Mouse (Mus musculus) heart, adult 2 months (tissue): ENCODE measurements around the gene Unc45a. TPM values are rescaled to one million over a fixed set of nuclear protein-coding genes. Genes with fewer than 3 reads are reported as not detected.

Experiments
- DNase-seq, 2 experiments: peaks; one replicate each; pipeline ENCODE4 v3.0.0; 2021
- H3K27ac ChIP-seq: fragments of 200-600 bp; 2 replicates; pipeline ENCODE4 v1.8.1; 2022
- H3K27me3 ChIP-seq: fragments of 200-500 bp; 2 replicates; pipeline ENCODE4 v1.6.1; 2012; ENCODE audit warnings: mild to moderate bottlenecking, low read length, inconsistent platforms, mixed read lengths; ENCODE audit not compliant: control insufficient read depth, insufficient read depth
- H3K36me3 ChIP-seq: fragments of 200-500 bp; 2 replicates; pipeline ENCODE4 v1.6.1; 2012; ENCODE audit warnings: low read length, inconsistent platforms; ENCODE audit not compliant: control insufficient read depth, insufficient read depth
- H3K4me1 ChIP-seq: fragments of 200-500 bp; 2 replicates; pipeline ENCODE4 v1.6.1; 2011; ENCODE audit warnings: low read length; ENCODE audit not compliant: control insufficient read depth, insufficient read depth
- H3K4me3 ChIP-seq: fragments of 200-600 bp; 2 replicates; pipeline ENCODE4 v1.8.1; 2022
- H3K79me2 ChIP-seq: fragments of 200-500 bp; replicated peaks from 2 replicates; pipeline ENCODE4 v1.6.1; 2012; ENCODE audit warnings: mild to moderate bottlenecking, inconsistent platforms, low read length, moderate library complexity, mixed read lengths; ENCODE audit not compliant: control insufficient read depth, insufficient read depth
- H3K9ac ChIP-seq: fragments of 200-500 bp; 2 replicates; pipeline ENCODE4 v1.6.1; 2012; ENCODE audit warnings: low read depth, mild to moderate bottlenecking, control low read depth, inconsistent platforms, low read length, mixed read lengths
- CTCF ChIP-seq: fragments of 200-600 bp; IDR thresholded peaks from 2 replicates; pipeline ENCODE4 v1.8.1; 2022; ENCODE audit warnings: antibody characterized with exemption, mild to moderate bottlenecking, moderate library complexity
- EP300 ChIP-seq: fragments of 200-500 bp; IDR thresholded peaks from 2 replicates; pipeline ENCODE4 v1.6.1; 2011; ENCODE audit warnings: low read depth, low read length, control low read depth; ENCODE audit not compliant: insufficient read depth
- POLR2A ChIP-seq: fragments of 200-500 bp; IDR thresholded peaks from 2 replicates; pipeline ENCODE4 v1.6.1; 2011; ENCODE audit warnings: mild to moderate bottlenecking, low read depth, low read length, control low read depth; ENCODE audit not compliant: insufficient read depth
- WGBS: fragments of 180-500 bp; shearing (Covaris S2); methylation state at CpG from one replicate; pipeline ENCODE4 v1.1.7; 2018; 5-methylcytosine and 5-hydroxymethylcytosine counted together
- intact Hi-C: fragments of 180-260 bp; cut with DNase I; formaldehyde crosslinking; loops from one replicate; pipeline ENCODE4 v1.15.1; 2025
- polyA plus RNA-seq: library from polyadenylated mRNA; depleted of rRNA; stranded (reverse); fragments of >200 nt; gene quantifications from 2 replicates; pipeline ENCODE4 v1.2.3, GENCODE M21; 2012
- total RNA-seq, 2 experiments: library from RNA; stranded (reverse); gene quantifications; 2 replicates each; pipeline ENCODE4 v1.2.3; 2021

The Unc45a gene
- total and polyA plus RNA-seq, 3 experiments, result 15.8 to 24.0 (median 16.8) TPM

- TF ChIP-seq POLR2A (no peak), EP300 (no peak), CTCF (no peak)
- H3K4me3 ChIP-seq, result no peak overlapping the region
- no peak for DNase-seq
- no peak overlapping the region for H3K9ac ChIP-seq
- intact Hi-C loops, result no loop called here
- no peaks in the 10 kb centered on the region for H3K27me3 ChIP-seq
- no peaks in the 10 kb centered on the region for H3K4me1 ChIP-seq
- H3K27ac ChIP-seq, result no peak overlapping the region
- WGBS, result 55% methylated on average over 3 of the region's 3 CpGs
- H3K79me2 ChIP-seq, result no peaks in the 10 kb centered on the region
- no peaks in the 10 kb centered on the region for H3K36me3 ChIP-seq
Observed at GRCm38 (mm10) chr7:80360435-80360834, 19.6 kb upstream of the Unc45a start.

GRCm38 (mm10) chr7:80358039-80358438, 17.2 kb upstream of the Unc45a start:
- H3K9ac ChIP-seq, result no peak overlapping the region
- TF ChIP-seq CTCF (no peak), POLR2A (no peak), EP300 (no peak)
- 62% methylated on average over 4 of the region's 4 CpGs for WGBS
- intact Hi-C loops, result no loop called here
- H3K4me3 ChIP-seq, result no peak overlapping the region
- H3K36me3 ChIP-seq, result no peaks in the 10 kb centered on the region
- H3K27ac ChIP-seq, result no peak overlapping the region
- H3K79me2 ChIP-seq, result no peaks in the 10 kb centered on the region
- no peaks in the 10 kb centered on the region for H3K4me1 ChIP-seq
- no peaks in the 10 kb centered on the region for H3K27me3 ChIP-seq
- no peak for DNase-seq

GRCm38 (mm10) chr7:80357156-80357555, 16.4 kb upstream of the Unc45a start:
- H3K27me3 ChIP-seq, result no peaks in the 10 kb centered on the region
- H3K27ac ChIP-seq, result no peak overlapping the region
- no peak for DNase-seq
- H3K36me3 ChIP-seq, result no peaks in the 10 kb centered on the region
- no peak overlapping the region for H3K4me3 ChIP-seq
- TF ChIP-seq POLR2A (no peak), CTCF (no peak), EP300 (no peak)
- intact Hi-C loops, result no loop called here
- 64% methylated on average over 8 of the region's 8 CpGs for WGBS
- no peaks in the 10 kb centered on the region for H3K79me2 ChIP-seq
- no peaks in the 10 kb centered on the region for H3K4me1 ChIP-seq
- no peak overlapping the region for H3K9ac ChIP-seq

GRCm38 (mm10) chr7:80356351-80356750, 15.5 kb upstream of the Unc45a start:
- WGBS, result 86% methylated on average over 13 of the region's 13 CpGs
- no peaks in the 10 kb centered on the region for H3K36me3 ChIP-seq
- no peak overlapping the region for H3K27ac ChIP-seq

GRCm38 (mm10) chr7:80352920-80353319, 12.1 kb upstream of the Unc45a start:
- 86% methylated on average over 8 of the region's 8 CpGs for WGBS
- intact Hi-C loops, result no loop called here
- no peak for DNase-seq
- H3K4me3 ChIP-seq, result no peak overlapping the region
- H3K9ac ChIP-seq, result no peak overlapping the region
- H3K27me3 ChIP-seq, result no peaks in the 10 kb centered on the region
- H3K79me2 ChIP-seq, result no peaks in the 10 kb centered on the region
- no peaks in the 10 kb centered on the region for H3K36me3 ChIP-seq
- TF ChIP-seq EP300, result no peak
- TF ChIP-seq CTCF, result no peak
- TF ChIP-seq POLR2A, result no peak
- H3K27ac ChIP-seq, result no peak overlapping the region
- H3K4me1 ChIP-seq, result no peaks in the 10 kb centered on the region

More at GRCm38 (mm10) chr7:80356351-80356750, 15.5 kb upstream of the Unc45a start:
- intact Hi-C loops, result no loop called here
- Histone ChIP-seq H3K4me1 (no peaks in the 10 kb centered on the region), H3K9ac (no peak overlapping the region), H3K4me3 (no peak overlapping the region), H3K27me3 (no peaks in the 10 kb centered on the region), H3K79me2 (no peaks in the 10 kb centered on the region)
- DNase-seq, result no peak
- no peak for TF ChIP-seq EP300
- no peak for TF ChIP-seq CTCF
- no peak for TF ChIP-seq POLR2A

GRCm38 (mm10) chr7:80350808-80351207, 10.0 kb upstream of the Unc45a start:
- intact Hi-C loops, result no loop called here
- Histone ChIP-seq H3K4me3 (no peak overlapping the region), H3K27ac (no peak overlapping the region), H3K79me2 (no peaks in the 10 kb centered on the region), H3K36me3 (no peaks in the 10 kb centered on the region), H3K27me3 (no peaks in the 10 kb centered on the region), H3K4me1 (no peaks in the 10 kb centered on the region), H3K9ac (no peak overlapping the region)
- TF ChIP-seq POLR2A (no peak), EP300 (no peak), CTCF (no peak)
- DNase-seq, result no peak
- WGBS, result 62% methylated on average over 2 of the region's 2 CpGs
